Mouse (Mus musculus) CH12.LX (cell line): ENCODE measurements at regions not wholly inside any gene's neighbourhood (a gene's known extent, or its start where the extent isn't known, plus 50 kb on each side); places are given as distances from the start of the nearest gene placed in this dataset.

ENCODE experiments used
- DNase-seq: peaks from one replicate; pipeline ENCODE4 v3.0.0-alpha.2; 2013; ENCODE audit errors: extremely low read depth
- H3K27ac ChIP-seq: 2 replicates; pipeline ENCODE4 v1.5.1; 2012; ENCODE audit warnings: low read depth, mild to moderate bottlenecking, control low read depth, moderate library complexity; ENCODE audit not compliant: insufficient read depth
- H3K27me3 ChIP-seq: replicated peaks from 2 replicates; pipeline ENCODE3; 2012; ENCODE audit warnings: inconsistent platforms
- H3K36me3 ChIP-seq, 2 experiments: replicated peaks in 1 of 2; 2 replicates each; pipeline versions ENCODE3 to v1.6.1; 2012; ENCODE audit warnings: inconsistent platforms in 1 of 2, low read length in 1 of 2, mild to moderate bottlenecking in 1 of 2, mixed read lengths in 1 of 2, moderate library complexity in 1 of 2; ENCODE audit not compliant: control insufficient read depth in 1 of 2, insufficient read depth in 1 of 2
- H3K4me1 ChIP-seq, 2 experiments: 2 replicates each; pipeline ENCODE4 v1.6.1; 2012; ENCODE audit warnings: inconsistent platforms in 1 of 2, moderate library complexity in 1 of 2; ENCODE audit not compliant: insufficient read depth in 2 of 2, control insufficient read depth in 1 of 2
- H3K4me2 ChIP-seq: 2 replicates; pipeline ENCODE4 v1.6.1; 2012; ENCODE audit warnings: low read depth, mild to moderate bottlenecking, control low read depth; ENCODE audit not compliant: poor library complexity, insufficient read depth, severe bottlenecking
- H3K4me3 ChIP-seq, 3 experiments: fragments of 150-350 bp in 1 of 3; sonication (generic) in 1 of 3; replicated peaks in 1 of 3; 2 replicates each; pipeline versions ENCODE3 to v1.5.1; 2011 to 2012; ENCODE audit warnings: low read depth in 2 of 3, low read length in 2 of 3, mild to moderate bottlenecking in 2 of 3, moderate library complexity in 2 of 3, control low read depth in 1 of 3, improper control_type of control experiment in 1 of 3, inconsistent platforms in 1 of 3, mixed read lengths in 1 of 3; ENCODE audit not compliant: poor library complexity in 1 of 3
- H3K79me2 ChIP-seq: replicated peaks from 2 replicates; pipeline ENCODE4 v1.6.1; 2012; ENCODE audit warnings: mild to moderate bottlenecking, moderate library complexity; ENCODE audit not compliant: control insufficient read depth, poor library complexity, insufficient read depth, severe bottlenecking; ENCODE audit errors: extremely low read depth
- H3K9ac ChIP-seq: 2 replicates; pipeline ENCODE4 v1.6.1; 2012; ENCODE audit warnings: low read depth, mild to moderate bottlenecking, control low read depth, moderate library complexity; ENCODE audit not compliant: insufficient read depth
- H3K9me3 ChIP-seq: replicated peaks from 2 replicates; pipeline ENCODE3; 2012; ENCODE audit warnings: low read length, inconsistent platforms, mixed read lengths
- BHLHE40 ChIP-seq: IDR thresholded peaks from 2 replicates; pipeline ENCODE4 v1.6.1; 2011; ENCODE audit warnings: mild to moderate bottlenecking, low read depth, low read length, improper control_type of control experiment
- CHD1 ChIP-seq: IDR thresholded peaks from 2 replicates; pipeline ENCODE4 v1.6.1; 2012; ENCODE audit warnings: low read depth, low read length, improper control_type of control experiment, inconsistent platforms
- CHD2 ChIP-seq: IDR thresholded peaks from 2 replicates; pipeline ENCODE4 v1.6.1; 2011; ENCODE audit warnings: low read length, improper control_type of control experiment
- E2F4 ChIP-seq: IDR thresholded peaks from 2 replicates; pipeline ENCODE4 v1.6.1; 2011; ENCODE audit warnings: low read depth, low read length, improper control_type of control experiment; ENCODE audit not compliant: insufficient replicate concordance
- ELF1 ChIP-seq: IDR thresholded peaks from 2 replicates; pipeline ENCODE4 v1.6.1; 2014; ENCODE audit warnings: low read depth, mild to moderate bottlenecking, inconsistent platforms, low read length, improper control_type of control experiment
- EP300 ChIP-seq: IDR thresholded peaks from 2 replicates; pipeline ENCODE4 v1.6.1; 2011; ENCODE audit warnings: low read length, improper control_type of control experiment
- GABPA ChIP-seq: IDR thresholded peaks from 2 replicates; pipeline ENCODE4 v1.6.1; 2012; ENCODE audit warnings: low read depth, low read length, improper control_type of control experiment, inconsistent platforms; ENCODE audit not compliant: insufficient replicate concordance
- HCFC1 ChIP-seq: IDR thresholded peaks from 2 replicates; pipeline ENCODE4 v1.6.1; 2012; ENCODE audit warnings: low read depth, mild to moderate bottlenecking, inconsistent platforms, low read length, improper control_type of control experiment
- IRF4 ChIP-seq: IDR thresholded peaks from 2 replicates; pipeline ENCODE4 v1.6.1; 2014; ENCODE audit warnings: low read depth, mild to moderate bottlenecking, inconsistent platforms, low read length, improper control_type of control experiment
- JUN ChIP-seq: IDR thresholded peaks from 2 replicates; pipeline ENCODE4 v1.6.1; 2011; ENCODE audit warnings: low read depth, mild to moderate bottlenecking, low read length, improper control_type of control experiment, moderate library complexity; ENCODE audit not compliant: insufficient read depth
- JUND ChIP-seq: conservative IDR thresholded peaks from 2 replicates; pipeline ENCODE4 v1.6.1; 2011; ENCODE audit warnings: low read depth, low read length, improper control_type of control experiment
- MAFK ChIP-seq: IDR thresholded peaks from 2 replicates; pipeline ENCODE4 v1.6.1; 2011; ENCODE audit warnings: low read length, improper control_type of control experiment; ENCODE audit not compliant: insufficient replicate concordance
- MAX ChIP-seq: IDR thresholded peaks from 2 replicates; pipeline ENCODE4 v1.6.1; 2011; ENCODE audit warnings: low read length, improper control_type of control experiment
- MAZ ChIP-seq: IDR thresholded peaks from 2 replicates; pipeline ENCODE4 v1.6.1; 2012; ENCODE audit warnings: low read depth, mild to moderate bottlenecking, inconsistent platforms, low read length, improper control_type of control experiment, moderate library complexity
- MYC ChIP-seq: IDR thresholded peaks from 2 replicates; pipeline ENCODE4 v1.6.1; 2011; ENCODE audit warnings: low read depth, mild to moderate bottlenecking, improper control_type of control experiment, low read length
- NELFE ChIP-seq: IDR thresholded peaks from 2 replicates; pipeline ENCODE4 v1.6.1; 2011; ENCODE audit warnings: low read depth, low read length, improper control_type of control experiment
- PAX5 ChIP-seq: IDR thresholded peaks from 2 replicates; pipeline ENCODE4 v1.6.1; 2012; ENCODE audit warnings: low read length, inconsistent platforms, mixed read lengths
- POLR2A ChIP-seq: IDR thresholded peaks from 2 replicates; pipeline ENCODE4 v1.6.1; 2011; ENCODE audit warnings: low read depth, mild to moderate bottlenecking, improper control_type of control experiment, low read length
- RAD21 ChIP-seq: IDR thresholded peaks from 2 replicates; pipeline ENCODE4 v1.6.1; 2011; ENCODE audit warnings: low read depth, mild to moderate bottlenecking, low read length, improper control_type of control experiment, moderate library complexity
- RCOR1 ChIP-seq: conservative IDR thresholded peaks from 2 replicates; pipeline ENCODE4 v1.6.1; 2012; ENCODE audit warnings: low read depth, mild to moderate bottlenecking, inconsistent platforms, low read length, improper control_type of control experiment
- SIN3A ChIP-seq: IDR thresholded peaks from 2 replicates; pipeline ENCODE4 v1.6.1; 2012; ENCODE audit warnings: low read length, improper control_type of control experiment, inconsistent platforms
- SMC3 ChIP-seq: IDR thresholded peaks from 2 replicates; pipeline ENCODE4 v1.6.1; 2011; ENCODE audit warnings: low read depth, low read length, improper control_type of control experiment
- TBP ChIP-seq: conservative IDR thresholded peaks from 2 replicates; pipeline ENCODE4 v1.6.1; 2011; ENCODE audit warnings: low read depth, low read length, improper control_type of control experiment
- TCF12 ChIP-seq: IDR thresholded peaks from 2 replicates; pipeline ENCODE4 v1.6.1; 2014; ENCODE audit warnings: low read depth, mild to moderate bottlenecking, inconsistent platforms, low read length, improper control_type of control experiment
- UBTF ChIP-seq: IDR thresholded peaks from 2 replicates; pipeline ENCODE4 v1.6.1; 2012; ENCODE audit warnings: low read depth, mild to moderate bottlenecking, inconsistent platforms, low read length, improper control_type of control experiment, moderate library complexity
- USF1 ChIP-seq: IDR thresholded peaks from 2 replicates; pipeline ENCODE4 v1.6.1; 2014; ENCODE audit warnings: low read depth, mild to moderate bottlenecking, inconsistent platforms, low read length, improper control_type of control experiment
- USF2 ChIP-seq: conservative IDR thresholded peaks from 2 replicates; pipeline ENCODE4 v1.6.1; 2011; ENCODE audit warnings: low read depth, low read length, improper control_type of control experiment
- ZC3H11A ChIP-seq: IDR thresholded peaks from 2 replicates; pipeline ENCODE4 v1.6.1; 2012; ENCODE audit warnings: low read depth, mild to moderate bottlenecking, inconsistent platforms, low read length, improper control_type of control experiment
- ZKSCAN1 ChIP-seq: IDR thresholded peaks from 2 replicates; pipeline ENCODE4 v1.6.1; 2012; ENCODE audit warnings: low read depth, inconsistent platforms, low read length, improper control_type of control experiment, borderline replicate concordance
- ZMIZ1 ChIP-seq: IDR thresholded peaks from 2 replicates; pipeline ENCODE4 v1.6.1; 2012; ENCODE audit warnings: low read depth, mild to moderate bottlenecking, inconsistent platforms, low read length, improper control_type of control experiment
- ZNF384 ChIP-seq: IDR thresholded peaks from 2 replicates; pipeline ENCODE4 v1.6.1; 2012; ENCODE audit warnings: low read depth, low read length, improper control_type of control experiment, inconsistent platforms
- dilution Hi-C: fragments of 300-500 bp; cut with MboI; formaldehyde crosslinking; loops from 2 replicates; pipeline ENCODE4 v1.14.3; 2020; ENCODE audit warnings: low sequenced_read_pairs; ENCODE audit not compliant: extremely low pct_unique_long_range_greater_than_20kb, extremely low pct_ligation_motif_present
- in situ Hi-C: fragments of 300-500 bp; cut with MboI; formaldehyde crosslinking; loops from 3 replicates; pipeline ENCODE4 v1.14.3; 2019; ENCODE audit warnings: low sequenced_read_pairs, low pct_ligation_motif_present, low pct_unique_long_range_greater_than_20kb, mixed read lengths

GRCm38 (mm10) chr8:93701391-93701790 lies 108.4 kb upstream of the Gnao1 start:
- Histone ChIP-seq H3K4me2 (no peak overlapping the region), H3K79me2 (no peaks in the 10 kb centered on the region), H3K4me1 (peaks cover 8 to 31% of the 10 kb centered on the region in 2 experiments; a peak in 3 of 4 replicates), H3K9me3 (no peaks in the 10 kb centered on the region), H3K9ac (no peak overlapping the region), H3K36me3 (no peaks in the 10 kb centered on the region), H3K27ac (no peak overlapping the region), H3K27me3 (no peaks in the 10 kb centered on the region), H3K4me3 (no peak overlapping the region)
- DNase-seq: no peak
- in situ Hi-C loops (no loop called here), dilution Hi-C loops (no loop called here)
- no peak for TF ChIP-seq RAD21
- TF ChIP-seq MAFK: no peak
- no peak for TF ChIP-seq ZKSCAN1
- no peak for TF ChIP-seq SMC3
- TF ChIP-seq ELF1: no peak
- no peak for TF ChIP-seq USF1
- no peak for TF ChIP-seq HCFC1
- no peak for TF ChIP-seq CHD2
- TF ChIP-seq RCOR1: no peak
- no peak for TF ChIP-seq EP300
- no peak for TF ChIP-seq CHD1
- no peak for TF ChIP-seq MYC
- no peak for TF ChIP-seq BHLHE40
- TF ChIP-seq UBTF: no peak
- no peak for TF ChIP-seq IRF4
- TF ChIP-seq E2F4: no peak

GRCm38 (mm10) chr8:93712066-93712706 lies 97.6 kb upstream of the Gnao1 start:
- dilution Hi-C loops: no loop called here
- peak overlapping the region; percentile 86 for H3K27ac ChIP-seq
- in situ Hi-C loops: no loop called here
- TF ChIP-seq JUN (peak; percentile 71), SMC3 (no peak), MAFK (no peak; the same call in 1 of the 2 replicates), CHD2 (no peak), RCOR1 (no peak), ZNF384 (no peak), POLR2A (no peak), JUND (peak; percentile 76; the same call in 1 of the 2 replicates), PAX5 (no peak), ZKSCAN1 (no peak), USF1 (0 out of 2 replicates have a peak, but pooled peaks have one; percentile 18), BHLHE40 (no peak), ZMIZ1 (no peak), MAX (no peak), NELFE (no peak), E2F4 (no peak), ZC3H11A (no peak), TCF12 (no peak), RAD21 (no peak), TBP (peak; percentile 55; the same call in 1 of the 2 replicates), MAZ (peak; percentile 84; the same call in 1 of the 2 replicates), SIN3A (no peak), GABPA (no peak), ELF1 (peak; percentile 63), EP300 (peak; percentile 74), USF2 (no peak)

More at GRCm38 (mm10) chr8:93712066-93712706, 97.6 kb upstream of the Gnao1 start:
- Histone ChIP-seq H3K9ac (peak overlapping the region; percentile 55), H3K79me2 (no peaks in the 10 kb centered on the region), H3K36me3 (no peaks in the 10 kb centered on the region), H3K4me1 (peaks cover 13 to 52% of the 10 kb centered on the region in 2 experiments), H3K27me3 (no peaks in the 10 kb centered on the region), H3K4me2 (peak overlapping the region; percentile 81), H3K4me3 (peak overlapping the region in 1 of 3 experiments; percentile 41), H3K9me3 (no peaks in the 10 kb centered on the region)
- DNase-seq: peak; percentile 88
